Mouse (Mus musculus): Measurements from ENCODE around the gene Atrnl1. TPM values are rescaled to one million over a fixed set of nuclear protein-coding genes. Genes with fewer than 3 reads are reported as not detected.

Gene Atrnl1
- polyA plus RNA-seq, 1 experiment: 34.5 TPM

DNA sequence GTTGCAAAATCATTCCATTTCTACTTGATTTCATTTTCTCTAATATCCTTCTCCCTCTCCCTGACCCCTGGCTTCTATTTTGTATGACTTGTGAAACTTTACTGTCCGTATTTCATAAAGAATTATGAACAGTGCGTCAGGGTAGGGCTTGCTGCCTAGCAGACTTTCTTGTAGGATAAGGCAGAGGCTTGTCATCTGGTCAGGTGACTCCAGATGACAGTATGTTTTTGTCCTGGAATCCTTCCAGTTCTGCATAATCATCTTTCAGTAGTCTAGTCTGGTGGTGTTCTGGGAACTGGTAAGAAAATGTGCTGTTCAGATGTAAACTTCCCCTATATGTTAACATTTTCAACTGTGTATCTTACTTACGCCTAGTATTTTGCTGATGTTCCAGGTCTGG lies 4.9 kb upstream of the Atrnl1 start:
- Histone ChIP-seq H3K27ac (ENCODE audit: insufficient read depth, low read length) (no peak overlapping the region), H3K4me1 (ENCODE audit: control insufficient read depth, insufficient read depth, low read length) (no peaks in the 10 kb centered on the region), H3K4me3 (ENCODE audit: insufficient read depth, low read length) (no peak overlapping the region)
- no peak for TF ChIP-seq CTCF (IDR thresholded peaks at IDR 0.05; ENCODE audit: extremely low read depth, insufficient read depth, low read length)
- no peak for TF ChIP-seq POLR2A (IDR thresholded peaks at IDR 0.05; ENCODE audit: extremely low read depth, insufficient read depth, low read length)

- no peak overlapping the region for H3K4me3 ChIP-seq (ENCODE audit: insufficient read depth, low read length)
- no peak overlapping the region for H3K27ac ChIP-seq (ENCODE audit: insufficient read depth, low read length)
- no peak for TF ChIP-seq POLR2A (IDR thresholded peaks at IDR 0.05; ENCODE audit: extremely low read depth, insufficient read depth, low read length)
- TF ChIP-seq CTCF (IDR thresholded peaks at IDR 0.05; ENCODE audit: extremely low read depth, insufficient read depth, low read length): no peak
- no peaks in the 10 kb centered on the region for H3K4me1 ChIP-seq (ENCODE audit: control insufficient read depth, insufficient read depth, low read length)
Observed at GRCm38 (mm10) chr19:57606351-57606750, 4.5 kb upstream of the Atrnl1 start.

GRCm38 (mm10) chr19:57609361-57610057 lies 1.3 kb upstream of the Atrnl1 start:
- Histone ChIP-seq H3K4me3 (ENCODE audit: insufficient read depth, low read length) (peak overlapping the region; percentile 96), H3K4me1 (ENCODE audit: control insufficient read depth, insufficient read depth, low read length) (peaks cover 2% of the 10 kb centered on the region; the same call in 1 of the 2 replicates), H3K27ac (ENCODE audit: insufficient read depth, low read length) (no peak overlapping the region)
- TF ChIP-seq CTCF (IDR thresholded peaks at IDR 0.05; ENCODE audit: extremely low read depth, insufficient read depth, low read length) (no peak), POLR2A (IDR thresholded peaks at IDR 0.05; ENCODE audit: extremely low read depth, insufficient read depth, low read length) (no peak)

DNA sequence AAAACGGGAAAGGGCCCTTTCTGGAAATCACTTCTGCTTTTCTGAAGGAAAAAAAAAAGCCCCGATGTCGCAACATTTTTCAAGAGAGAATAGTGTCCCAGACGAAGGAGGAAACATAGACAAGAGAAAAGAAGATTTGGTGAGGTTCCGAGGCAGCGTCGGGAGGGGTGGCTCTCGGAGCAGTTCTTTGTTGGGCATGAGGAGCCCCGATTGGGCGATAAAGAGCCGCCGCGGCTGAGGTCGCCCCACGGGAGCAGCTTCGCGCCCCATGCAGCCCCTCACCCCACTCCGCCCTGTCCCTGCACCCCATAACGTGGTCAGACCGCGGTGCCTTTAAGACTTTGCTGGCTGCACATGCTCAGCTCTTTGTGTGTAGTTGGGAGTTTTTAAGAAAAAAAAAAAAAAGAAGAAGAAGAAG lies 767 bp upstream of the Atrnl1 start:
- Histone ChIP-seq H3K4me1 (ENCODE audit: control insufficient read depth, insufficient read depth, low read length) (peaks cover 2% of the 10 kb centered on the region; the same call in 1 of the 2 replicates), H3K27ac (ENCODE audit: insufficient read depth, low read length) (peak overlapping the region; percentile 100), H3K4me3 (ENCODE audit: insufficient read depth, low read length) (peak overlapping the region; percentile 96)
- TF ChIP-seq CTCF (IDR thresholded peaks at IDR 0.05; ENCODE audit: extremely low read depth, insufficient read depth, low read length): no peak
- TF ChIP-seq POLR2A (IDR thresholded peaks at IDR 0.05; ENCODE audit: extremely low read depth, insufficient read depth, low read length): no peak

DNA sequence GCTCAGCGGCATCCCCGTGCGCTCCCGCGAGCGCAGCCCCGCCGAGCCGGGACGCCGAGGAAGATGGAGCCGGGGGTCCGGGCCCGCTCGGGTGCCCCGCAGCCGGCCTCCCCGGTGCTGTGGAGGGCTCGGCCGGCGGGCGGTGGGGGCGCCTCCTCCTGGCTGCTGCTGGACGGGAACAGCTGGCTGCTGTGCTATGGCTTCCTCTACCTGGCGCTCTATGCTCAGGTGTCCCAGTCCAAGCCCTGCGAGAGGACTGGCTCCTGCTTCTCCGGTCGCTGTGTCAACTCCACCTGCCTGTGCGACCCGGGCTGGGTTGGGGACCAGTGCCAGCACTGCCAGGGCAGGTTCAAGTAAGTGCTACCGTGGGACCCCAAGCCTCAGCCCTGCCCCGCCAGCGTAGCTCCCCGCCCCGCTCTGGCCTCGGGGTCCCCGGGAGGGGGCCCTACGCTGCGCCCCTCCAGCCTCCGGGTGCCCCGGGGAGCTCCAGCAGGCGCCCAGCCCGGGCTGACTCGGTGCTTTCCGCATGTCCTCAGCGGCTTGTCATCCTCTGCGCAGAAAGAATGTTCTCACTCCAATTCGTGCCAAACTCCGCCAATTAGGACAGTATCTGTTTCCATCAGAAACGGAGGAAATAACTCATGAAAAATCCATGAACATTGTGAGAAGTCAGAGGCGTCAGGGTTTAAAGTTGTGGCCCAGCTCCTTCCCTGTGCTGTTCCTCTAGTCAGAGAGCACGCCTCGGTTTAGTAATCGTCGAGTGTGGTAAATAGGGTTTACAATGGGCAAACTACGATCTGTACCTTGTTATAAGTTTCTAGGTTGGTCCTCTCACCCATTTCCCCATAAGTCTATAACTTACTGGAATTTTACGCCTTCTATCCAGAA lies 701 bp downstream of the Atrnl1 start:
- TF ChIP-seq CTCF (IDR thresholded peaks at IDR 0.05; ENCODE audit: extremely low read depth, insufficient read depth, low read length): no peak
- TF ChIP-seq POLR2A (IDR thresholded peaks at IDR 0.05; ENCODE audit: extremely low read depth, insufficient read depth, low read length): no peak
- peak overlapping the region; percentile 96 for H3K4me3 ChIP-seq (ENCODE audit: insufficient read depth, low read length)
- H3K27ac ChIP-seq (ENCODE audit: insufficient read depth, low read length): peak overlapping the region; percentile 19
- H3K4me1 ChIP-seq (ENCODE audit: control insufficient read depth, insufficient read depth, low read length): peaks cover 2% of the 10 kb centered on the region; the same call in 1 of the 2 replicates

GRCm38 (mm10) chr19:57612179-57612472 lies 1.3 kb downstream of the Atrnl1 start:
- H3K4me3 ChIP-seq (ENCODE audit: insufficient read depth, low read length): peak overlapping the region; percentile 96
- TF ChIP-seq CTCF (IDR thresholded peaks at IDR 0.05; ENCODE audit: extremely low read depth, insufficient read depth, low read length): no peak
- no peak for TF ChIP-seq POLR2A (IDR thresholded peaks at IDR 0.05; ENCODE audit: extremely low read depth, insufficient read depth, low read length)
- H3K4me1 ChIP-seq (ENCODE audit: control insufficient read depth, insufficient read depth, low read length): peaks cover 2% of the 10 kb centered on the region; the same call in 1 of the 2 replicates
- H3K27ac ChIP-seq (ENCODE audit: insufficient read depth, low read length): no peak overlapping the region

DNA sequence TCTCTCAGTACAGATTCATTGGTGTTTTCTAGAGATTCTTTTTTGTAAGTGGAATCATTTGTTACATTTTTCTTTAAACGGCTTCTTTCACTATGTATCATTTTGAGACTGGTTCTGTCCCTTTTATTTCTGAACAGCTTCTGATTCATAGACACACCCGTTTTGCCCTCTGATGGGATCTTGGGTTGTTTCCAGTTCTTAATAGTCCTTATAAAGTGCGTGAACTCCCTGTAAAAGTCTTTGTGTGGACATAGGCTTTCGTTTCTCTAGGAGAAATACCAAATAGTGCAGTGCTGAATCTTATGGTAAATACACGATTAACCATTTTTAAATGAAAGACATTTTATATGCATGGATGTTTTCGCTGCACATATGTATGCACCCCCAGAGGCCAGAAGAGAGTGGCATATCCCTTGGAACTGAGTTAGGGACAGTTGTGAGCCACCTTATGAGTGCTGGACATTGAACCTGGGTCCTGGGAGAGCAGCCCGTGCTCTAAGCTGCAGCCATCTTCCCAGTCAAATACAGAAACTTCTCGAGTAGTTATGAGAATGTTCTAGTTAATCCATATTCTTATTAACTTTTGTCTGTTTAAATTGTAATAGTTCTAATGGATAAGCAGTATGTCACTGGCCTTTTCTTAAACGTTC lies 5.3 kb downstream of the Atrnl1 start:
- H3K4me1 ChIP-seq (ENCODE audit: control insufficient read depth, insufficient read depth, low read length): peaks cover 4% of the 10 kb centered on the region
- no peak overlapping the region for H3K4me3 ChIP-seq (ENCODE audit: insufficient read depth, low read length)
- TF ChIP-seq CTCF (IDR thresholded peaks at IDR 0.05; ENCODE audit: extremely low read depth, insufficient read depth, low read length) (no peak), POLR2A (IDR thresholded peaks at IDR 0.05; ENCODE audit: extremely low read depth, insufficient read depth, low read length) (no peak)
- H3K27ac ChIP-seq (ENCODE audit: insufficient read depth, low read length): no peak overlapping the region

DNA sequence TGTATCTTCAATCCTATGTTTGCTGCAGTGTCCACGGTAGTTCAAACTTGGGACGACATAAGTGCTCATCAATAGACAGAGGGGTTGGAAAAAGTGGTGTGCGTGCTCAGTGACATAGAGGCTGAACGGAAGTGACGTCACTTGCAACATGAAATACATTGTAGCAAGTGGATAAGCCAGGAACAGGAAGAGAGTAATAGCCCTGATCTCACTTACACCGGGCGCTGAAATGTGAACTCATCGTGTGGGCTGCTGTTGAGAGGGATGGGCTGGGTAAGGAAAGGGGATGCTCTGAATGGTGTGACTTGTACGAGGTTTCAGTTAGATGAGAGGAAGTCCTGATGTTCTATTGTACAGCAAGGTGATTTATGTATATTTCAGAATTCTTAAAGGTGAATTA lies 8.3 kb downstream of the Atrnl1 start:
- Histone ChIP-seq H3K27ac (ENCODE audit: insufficient read depth, low read length) (no peak overlapping the region), H3K4me1 (ENCODE audit: control insufficient read depth, insufficient read depth, low read length) (peaks cover 3% of the 10 kb centered on the region), H3K4me3 (ENCODE audit: insufficient read depth, low read length) (no peak overlapping the region)
- TF ChIP-seq CTCF (IDR thresholded peaks at IDR 0.05; ENCODE audit: extremely low read depth, insufficient read depth, low read length) (no peak), POLR2A (IDR thresholded peaks at IDR 0.05; ENCODE audit: extremely low read depth, insufficient read depth, low read length) (no peak)

GRCm38 (mm10) chr19:57621814-57622213 lies 11.0 kb downstream of the Atrnl1 start:
- Histone ChIP-seq H3K4me3 (ENCODE audit: insufficient read depth, low read length) (no peak overlapping the region), H3K27ac (ENCODE audit: insufficient read depth, low read length) (no peak overlapping the region), H3K4me1 (ENCODE audit: control insufficient read depth, insufficient read depth, low read length) (peaks cover 3% of the 10 kb centered on the region)
- TF ChIP-seq CTCF (IDR thresholded peaks at IDR 0.05; ENCODE audit: extremely low read depth, insufficient read depth, low read length) (no peak), POLR2A (IDR thresholded peaks at IDR 0.05; ENCODE audit: extremely low read depth, insufficient read depth, low read length) (no peak)
